Mouse (Mus musculus) urinary bladder, postnatal 10 days (tissue): ENCODE results near the gene Gm9044.
A peak's percentile ranks its signal among the peaks of the same experiment; 100 is the strongest.
"Not testable (repeated sequence)": the region's sequence is repeated elsewhere in the genome, so short reads cannot be mapped to it uniquely, and the experiment has no call there.

Source experiments
- DNase-seq: peaks from one replicate; pipeline ENCODE4 v3.0.0; 2022; ENCODE audit warnings: low spot score

Gene Gm9044

GRCm38 (mm10) chr10:118332308-118332707 is at the start of gene Gm9044:
Gene Gm9044 (minus strand): TSS chr10:118332408.
- not testable (repeated sequence) for DNase-seq

GRCm38 (mm10) chr10:118370443-118370842 is 38.2 kb upstream of the Gm9044 start:
- DNase-seq, result peak; percentile 48

GRCm38 (mm10) chr10:118369518-118369917 is 37.3 kb upstream of the Gm9044 start:
- no peak for DNase-seq

- not testable (repeated sequence) for DNase-seq
Observed at GRCm38 (mm10) chr10:118354005-118354404, 21.8 kb upstream of the Gm9044 start, which contains the start of gene Gm9049. Gene Gm9049 (minus strand): TSS chr10:118354105.

- DNase-seq, result not testable (repeated sequence)
Observed at GRCm38 (mm10) chr10:118348579-118348978, 16.4 kb upstream of the Gm9044 start, which contains the start of gene Gm9048. Gene Gm9048 (minus strand): TSS chr10:118348679.

- DNase-seq, result not testable (repeated sequence)
Observed at GRCm38 (mm10) chr10:118343155-118343554, 10.9 kb upstream of the Gm9044 start, which contains the start of gene Gm9046. Gene Gm9046 (minus strand): TSS chr10:118343255.

- not testable (repeated sequence) for DNase-seq
Observed at GRCm38 (mm10) chr10:118337731-118338130, 5.5 kb upstream of the Gm9044 start, which contains the start of gene Gm9045. Gene Gm9045 (minus strand): TSS chr10:118337831.

- not testable (repeated sequence) for DNase-seq
Observed at GRCm38 (mm10) chr10:118326869-118327268, 5.3 kb downstream of the Gm9044 start, which contains the start of gene Gm9040. Gene Gm9040 (minus strand): TSS chr10:118326969.

- no peak for DNase-seq
Observed at GRCm38 (mm10) chr10:118319024-118319423, 13.2 kb downstream of the Gm9044 start.

GRCm38 (mm10) chr10:118302133-118302532 is 30.1 kb downstream of the Gm9044 start:
- not testable (repeated sequence) for DNase-seq

- no peak for DNase-seq
Observed at GRCm38 (mm10) chr10:118294938-118295337, 37.3 kb downstream of the Gm9044 start, which contains the start of gene Iltifb. Gene Iltifb (minus strand): TSS chr10:118295038.

GRCm38 (mm10) chr10:118283016-118283415 is 49.2 kb downstream of the Gm9044 start:
- not testable (repeated sequence) for DNase-seq

GRCm38 (mm10) chr10:118282565-118282964 is 49.6 kb downstream of the Gm9044 start:
- not testable (repeated sequence) for DNase-seq
